Mouse (Mus musculus) ES-Bruce4 (cell line): ENCODE data around the gene Dnttip1. TPM values are rescaled to one million over a fixed set of nuclear protein-coding genes. Genes with fewer than 3 reads are reported as not detected.

Experiments used
- H3K27ac ChIP-seq: 2 replicates; pipeline ENCODE4 v1.5.1; 2012; ENCODE audit warnings: low read length, inconsistent platforms; ENCODE audit not compliant: insufficient read depth
- H3K27me3 ChIP-seq: 2 replicates; pipeline ENCODE4 v1.6.1; 2012; ENCODE audit warnings: mild to moderate bottlenecking, low read length, inconsistent platforms; ENCODE audit not compliant: control insufficient read depth, poor library complexity, insufficient read depth, severe bottlenecking
- H3K36me3 ChIP-seq: 2 replicates; pipeline ENCODE4 v1.6.1; 2012; ENCODE audit warnings: inconsistent platforms, mild to moderate bottlenecking, low read length, moderate library complexity; ENCODE audit not compliant: control insufficient read depth, poor library complexity, insufficient read depth, severe bottlenecking
- H3K4me1 ChIP-seq: one replicate; pipeline ENCODE4 v1.8.1; 2011; ENCODE audit warnings: low read length; ENCODE audit not compliant: control insufficient read depth, insufficient read depth
- H3K4me3 ChIP-seq: 2 replicates; pipeline ENCODE4 v1.5.1; 2011; ENCODE audit warnings: low read depth, mild to moderate bottlenecking, low read length
- H3K9ac ChIP-seq: 2 replicates; pipeline ENCODE4 v1.6.1; 2012; ENCODE audit warnings: low read depth, mild to moderate bottlenecking, inconsistent platforms; ENCODE audit not compliant: poor library complexity, severe bottlenecking
- H3K9me3 ChIP-seq: replicated peaks from 2 replicates; pipeline ENCODE4 v1.6.1; 2012; ENCODE audit warnings: mild to moderate bottlenecking, low read length, inconsistent platforms; ENCODE audit not compliant: control insufficient read depth, poor library complexity, insufficient read depth, severe bottlenecking
- CTCF ChIP-seq: IDR thresholded peaks from one replicate; pipeline ENCODE4 v1.8.1; 2011; ENCODE audit warnings: low read depth, low read length
- EP300 ChIP-seq: IDR thresholded peaks from 2 replicates; pipeline ENCODE4 v1.6.1; 2011; ENCODE audit warnings: low read depth, low read length; ENCODE audit not compliant: insufficient read depth
- POLR2A ChIP-seq: IDR thresholded peaks from one replicate; pipeline ENCODE4 v1.8.1; 2011; ENCODE audit warnings: low read length; ENCODE audit not compliant: insufficient read depth
- polyA plus RNA-seq: library from polyadenylated mRNA; stranded (reverse); fragments of >200 nt; gene quantifications from 2 replicates; pipeline ENCODE4 v1.2.4, GENCODE M21; 2011; ENCODE audit warnings: low read depth; ENCODE audit not compliant: missing spikeins, insufficient read depth, insufficient read length

Gene Dnttip1
- polyA plus RNA-seq, 1 experiment: 30.4 TPM

DNA sequence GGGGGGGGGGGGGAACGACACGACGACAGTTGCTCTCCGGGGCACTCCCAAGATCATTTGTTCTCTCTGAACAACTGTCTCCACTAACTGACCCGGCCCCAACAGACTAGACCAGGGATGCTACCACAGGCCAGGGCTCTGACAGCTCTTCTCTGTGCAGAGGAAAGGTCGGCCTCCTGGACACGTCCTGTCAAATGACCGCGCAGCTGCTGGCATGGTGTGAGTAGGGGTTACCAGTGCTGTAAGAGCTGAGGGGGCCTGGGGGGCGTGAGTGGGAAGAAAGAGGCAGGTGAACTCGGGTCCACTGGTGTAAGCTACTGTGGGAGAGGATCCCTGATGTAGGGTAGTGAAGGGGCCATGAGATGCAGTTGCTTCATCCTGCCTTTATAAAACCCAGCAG is 12.1 kb downstream of the Dnttip1 start:
- Histone ChIP-seq H3K27ac (no peak overlapping the region), H3K36me3 (peaks cover 92% of the 10 kb centered on the region), H3K27me3 (no peaks in the 10 kb centered on the region), H3K9ac (no peak overlapping the region), H3K9me3 (peaks cover 11% of the 10 kb centered on the region), H3K4me3 (no peak overlapping the region), H3K4me1 (no peaks in the 10 kb centered on the region)
- TF ChIP-seq CTCF (no peak), POLR2A (no peak), EP300 (no peak)

DNA sequence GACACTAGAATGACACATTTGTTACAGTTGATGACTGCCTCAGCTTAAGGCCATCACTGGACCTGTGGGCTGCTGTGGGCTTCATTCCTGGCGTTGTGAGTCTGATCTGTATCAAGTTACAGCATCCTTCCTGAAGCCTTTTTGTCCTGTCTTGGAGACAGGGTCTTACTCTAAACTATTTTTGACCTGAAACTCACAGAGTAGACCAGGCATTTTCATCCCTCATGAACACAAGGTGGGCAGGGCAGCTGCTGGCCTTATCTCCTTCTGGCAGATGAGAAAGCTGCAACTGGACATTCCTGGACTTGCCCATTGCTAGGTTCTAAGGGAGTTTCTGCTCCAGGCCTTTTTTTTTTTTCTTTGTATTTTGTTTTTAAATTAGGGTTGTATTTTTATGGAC is 12.9 kb downstream of the Dnttip1 start:
- H3K27ac ChIP-seq: no peak overlapping the region
- no peak overlapping the region for H3K4me3 ChIP-seq
- H3K9me3 ChIP-seq: peaks cover 11% of the 10 kb centered on the region
- H3K27me3 ChIP-seq: no peaks in the 10 kb centered on the region
- TF ChIP-seq EP300 (no peak), CTCF (no peak), POLR2A (no peak)
- no peaks in the 10 kb centered on the region for H3K4me1 ChIP-seq
- H3K36me3 ChIP-seq: peaks cover 92% of the 10 kb centered on the region
- no peak overlapping the region for H3K9ac ChIP-seq

- H3K9me3 ChIP-seq: peaks cover 11% of the 10 kb centered on the region
- no peak overlapping the region for H3K9ac ChIP-seq
- H3K4me3 ChIP-seq: no peak overlapping the region
- peaks cover 86% of the 10 kb centered on the region for H3K36me3 ChIP-seq
- no peak overlapping the region for H3K27ac ChIP-seq
- no peaks in the 10 kb centered on the region for H3K27me3 ChIP-seq
- no peak for TF ChIP-seq EP300
- no peak for TF ChIP-seq POLR2A
- no peak for TF ChIP-seq CTCF
- no peaks in the 10 kb centered on the region for H3K4me1 ChIP-seq
Measured at GRCm38 (mm10) chr2:164760059-164760833, 14.5 kb downstream of the Dnttip1 start.

- no peak for TF ChIP-seq CTCF
- TF ChIP-seq EP300: peak; percentile 76
- no peak for TF ChIP-seq POLR2A
- Histone ChIP-seq H3K36me3 (peaks cover 86% of the 10 kb centered on the region), H3K4me1 (no peaks in the 10 kb centered on the region), H3K9ac (no peak overlapping the region), H3K27ac (peak overlapping the region; percentile 60), H3K9me3 (peaks cover 11% of the 10 kb centered on the region), H3K4me3 (no peak overlapping the region), H3K27me3 (no peaks in the 10 kb centered on the region)
Measured at GRCm38 (mm10) chr2:164761502-164761901, 15.7 kb downstream of the Dnttip1 start.

- Histone ChIP-seq H3K4me3 (no peak overlapping the region), H3K36me3 (peaks cover 90% of the 10 kb centered on the region), H3K4me1 (no peaks in the 10 kb centered on the region), H3K27me3 (no peaks in the 10 kb centered on the region), H3K27ac (peak overlapping the region; percentile 60), H3K9ac (no peak overlapping the region), H3K9me3 (peaks cover 11% of the 10 kb centered on the region)
- no peak for TF ChIP-seq POLR2A
- no peak for TF ChIP-seq CTCF
- TF ChIP-seq EP300: no peak
Measured at GRCm38 (mm10) chr2:164761971-164762370, 16.2 kb downstream of the Dnttip1 start.

DNA sequence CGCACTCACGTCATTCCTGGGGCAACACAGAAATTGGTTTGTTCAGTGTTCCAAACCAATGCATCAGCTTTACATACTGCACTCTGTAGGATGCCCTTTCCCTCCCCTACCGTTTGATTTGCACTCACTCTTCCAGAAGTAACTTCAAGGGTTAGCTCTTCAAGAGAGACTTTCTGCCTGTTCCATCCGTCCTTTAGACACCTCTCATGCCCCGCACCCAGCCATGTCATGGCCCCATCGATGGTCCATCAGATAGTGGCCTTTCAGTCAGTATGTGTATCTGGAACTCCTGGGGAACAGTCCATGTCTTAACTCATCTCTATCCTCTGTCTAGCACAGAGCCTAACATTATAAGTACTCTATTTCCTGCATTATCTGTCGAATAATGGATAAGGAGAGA is 16.8 kb downstream of the Dnttip1 start:
- Histone ChIP-seq H3K27me3 (no peaks in the 10 kb centered on the region), H3K4me1 (no peaks in the 10 kb centered on the region), H3K36me3 (peaks cover 92% of the 10 kb centered on the region), H3K9me3 (peaks cover 11% of the 10 kb centered on the region), H3K9ac (no peak overlapping the region), H3K4me3 (no peak overlapping the region), H3K27ac (peak overlapping the region; percentile 60; the same call in 1 of the 2 replicates)
- no peak for TF ChIP-seq POLR2A
